Mouse (Mus musculus): Measurements from ENCODE around the gene Ptprn2.

Gene Ptprn2

GRCm38 (mm10) chr12:117016753-117017595, 531.5 kb downstream of the Ptprn2 start:
- no peak for DNase-seq

- no peak for DNase-seq
Measured at GRCm38 (mm10) chr12:117017912-117018311, 532.4 kb downstream of the Ptprn2 start.

- no peak for DNase-seq
Measured at GRCm38 (mm10) chr12:117023235-117023634, 537.7 kb downstream of the Ptprn2 start.

GRCm38 (mm10) chr12:117024916-117025315, 539.4 kb downstream of the Ptprn2 start:
- no peak for DNase-seq

- no peak for DNase-seq
Measured at GRCm38 (mm10) chr12:117025676-117026075, 540.2 kb downstream of the Ptprn2 start.

GRCm38 (mm10) chr12:117027351-117027750, 541.8 kb downstream of the Ptprn2 start:
- DNase-seq = no peak

GRCm38 (mm10) chr12:117028333-117028961, 542.9 kb downstream of the Ptprn2 start:
- no peak for DNase-seq

- no peak for DNase-seq
Measured at GRCm38 (mm10) chr12:117033172-117033571, 547.7 kb downstream of the Ptprn2 start.

GRCm38 (mm10) chr12:117034506-117034905, 549.0 kb downstream of the Ptprn2 start:
- no peak for DNase-seq

- DNase-seq = peak; percentile 51
Measured at GRCm38 (mm10) chr12:117035243-117035642, 549.7 kb downstream of the Ptprn2 start.

GRCm38 (mm10) chr12:117039411-117039810, 553.9 kb downstream of the Ptprn2 start:
- DNase-seq = no peak

- DNase-seq = no peak
Measured at GRCm38 (mm10) chr12:117041409-117041808, 555.9 kb downstream of the Ptprn2 start.

- no peak for DNase-seq
Measured at GRCm38 (mm10) chr12:117042706-117043105, 557.2 kb downstream of the Ptprn2 start.

- no peak for DNase-seq
Measured at GRCm38 (mm10) chr12:117047384-117048251, 562.1 kb downstream of the Ptprn2 start.

GRCm38 (mm10) chr12:117049829-117050228, 564.3 kb downstream of the Ptprn2 start:
- no peak for DNase-seq

GRCm38 (mm10) chr12:117053223-117053850, 567.8 kb downstream of the Ptprn2 start:
- DNase-seq = no peak

- DNase-seq = peak; percentile 50
Measured at GRCm38 (mm10) chr12:117053851-117054769, 568.6 kb downstream of the Ptprn2 start.

- DNase-seq = no peak
Measured at GRCm38 (mm10) chr12:117054925-117055570, 569.5 kb downstream of the Ptprn2 start.

GRCm38 (mm10) chr12:117058184-117058958, 572.9 kb downstream of the Ptprn2 start:
- DNase-seq = no peak

GRCm38 (mm10) chr12:117058975-117059374, 573.5 kb downstream of the Ptprn2 start:
- DNase-seq = no peak

Measured in right cerebral cortex, postnatal 25 days (tissue).